Mouse (Mus musculus): Measurements from ENCODE around the gene 0610030E20Rik. TPM values are rescaled to one million over a fixed set of nuclear protein-coding genes. Genes with fewer than 3 reads are reported as not detected.

Gene 0610030E20Rik
- polyA plus RNA-seq, 1 experiment from 2014 or later: 30.0 TPM

Other genes with a start within 250 kb of the 0610030E20Rik start
- gene St3gal5, start 249.7 kb upstream of the 0610030E20Rik start, polyA plus RNA-seq (2016; fragmentation: Nextera tagmentation; extraction: Ambion mirVana): 31.0 and 32.5 TPM in 2 replicates
- 16.4 and 18.6 TPM in 2 replicates for gene Atoh8, start 111.7 kb upstream of the 0610030E20Rik start, polyA plus RNA-seq (2016; fragmentation: Nextera tagmentation; extraction: Ambion mirVana)
- not detected in 2 replicates for gene Sftpb, start 42.7 kb upstream of the 0610030E20Rik start, polyA plus RNA-seq (2016; fragmentation: Nextera tagmentation; extraction: Ambion mirVana)
- gene Usp39, start 2.1 kb upstream of the 0610030E20Rik start, polyA plus RNA-seq (2016; fragmentation: Nextera tagmentation; extraction: Ambion mirVana): 64.5 and 67.4 TPM in 2 replicates
- gene Tmem150a, start 8.1 kb downstream of the 0610030E20Rik start, polyA plus RNA-seq (2016; fragmentation: Nextera tagmentation; extraction: Ambion mirVana): 8.9 and 9.7 TPM in 2 replicates
- gene Rnf181, start 19.6 kb downstream of the 0610030E20Rik start, polyA plus RNA-seq (2016; fragmentation: Nextera tagmentation; extraction: Ambion mirVana): 80.2 and 88.0 TPM in 2 replicates
- gene Vamp5, start 33.2 kb downstream of the 0610030E20Rik start, polyA plus RNA-seq (2016; fragmentation: Nextera tagmentation; extraction: Ambion mirVana): 14.5 and 19.9 TPM in 2 replicates
- 90.7 and 98.1 TPM in 2 replicates for gene Vamp8, start 43.4 kb downstream of the 0610030E20Rik start, polyA plus RNA-seq (2016; fragmentation: Nextera tagmentation; extraction: Ambion mirVana)
- gene Ggcx, start 67.0 kb downstream of the 0610030E20Rik start, polyA plus RNA-seq (2016; fragmentation: Nextera tagmentation; extraction: Ambion mirVana): 34.4 and 38.5 TPM in 2 replicates
- gene Mat2a, start 92.2 kb downstream of the 0610030E20Rik start, polyA plus RNA-seq (2016; fragmentation: Nextera tagmentation; extraction: Ambion mirVana): 387 and 404 TPM in 2 replicates
- gene Sh2d6, start 174.4 kb downstream of the 0610030E20Rik start, polyA plus RNA-seq (2016; fragmentation: Nextera tagmentation; extraction: Ambion mirVana): not detected in 2 replicates
- gene Capg, start 197.1 kb downstream of the 0610030E20Rik start, polyA plus RNA-seq (2016; fragmentation: Nextera tagmentation; extraction: Ambion mirVana): 25.9 and 28.0 TPM in 2 replicates

Measured in embryonic facial prominence, embryonic 12.5 days (tissue).